Mouse (Mus musculus) liver, embryonic 12.5 days (tissue): ENCODE data around the gene Cadm1. TPM values are rescaled to one million over a fixed set of nuclear protein-coding genes. Genes with fewer than 3 reads are reported as not detected.

Experiments used
- ATAC-seq: fragments of 200-750 bp; cut with Nextera tagmentation; 2 replicates; pipeline ENCODE4 v1.8.0; 2017; ENCODE audit warnings: moderate number of reproducible peaks, mild to moderate bottlenecking, moderate library complexity
- H3K27ac ChIP-seq: fragments of 300-500 bp; sonication (generic); 2 replicates; pipeline ENCODE4 v1.5.1; 2016; ENCODE audit warnings: mild to moderate bottlenecking
- H3K27me3 ChIP-seq: fragments of 300-500 bp; sonication (generic); replicated peaks from 2 replicates; pipeline ENCODE4 v1.6.1; 2016; ENCODE audit warnings: mild to moderate bottlenecking, moderate library complexity
- H3K36me3 ChIP-seq: fragments of 300-500 bp; sonication (generic); 2 replicates; pipeline ENCODE4 v1.6.1; 2016; ENCODE audit warnings: mild to moderate bottlenecking, moderate library complexity
- H3K4me1 ChIP-seq: fragments of 300-500 bp; sonication (generic); 2 replicates; pipeline ENCODE4 v1.6.1; 2016
- H3K4me2 ChIP-seq: fragments of 300-500 bp; sonication (generic); 2 replicates; pipeline ENCODE4 v1.6.1; 2016; ENCODE audit warnings: mild to moderate bottlenecking, moderate library complexity
- H3K4me3 ChIP-seq: fragments of 300-500 bp; sonication (generic); 2 replicates; pipeline ENCODE4 v1.5.1; 2016; ENCODE audit warnings: mild to moderate bottlenecking, moderate library complexity
- H3K9ac ChIP-seq: fragments of 300-500 bp; sonication (generic); 2 replicates; pipeline ENCODE4 v1.6.1; 2016; ENCODE audit warnings: mild to moderate bottlenecking, moderate library complexity
- H3K9me3 ChIP-seq: fragments of 300-500 bp; sonication (generic); replicated peaks from 2 replicates; pipeline ENCODE4 v1.6.1; 2016; ENCODE audit warnings: mild to moderate bottlenecking, moderate library complexity
- WGBS: fragments of 180-500 bp; shearing (Covaris S2); methylation state at CpG from one replicate; pipeline ENCODE4 v1.1.7; 2016; ENCODE audit not compliant: insufficient replicate concordance; 5-methylcytosine and 5-hydroxymethylcytosine counted together
- polyA plus RNA-seq: library from polyadenylated mRNA; unstranded; fragments of >200 nt; fragmentation: Nextera tagmentation; extraction: Ambion mirVana; gene quantifications from 2 replicates; pipeline ENCODE4 v1.2.1, GENCODE M21; 2016

The Cadm1 gene
- polyA plus RNA-seq, 1 experiment from 2014 or later, result 10.4 TPM

DNA sequence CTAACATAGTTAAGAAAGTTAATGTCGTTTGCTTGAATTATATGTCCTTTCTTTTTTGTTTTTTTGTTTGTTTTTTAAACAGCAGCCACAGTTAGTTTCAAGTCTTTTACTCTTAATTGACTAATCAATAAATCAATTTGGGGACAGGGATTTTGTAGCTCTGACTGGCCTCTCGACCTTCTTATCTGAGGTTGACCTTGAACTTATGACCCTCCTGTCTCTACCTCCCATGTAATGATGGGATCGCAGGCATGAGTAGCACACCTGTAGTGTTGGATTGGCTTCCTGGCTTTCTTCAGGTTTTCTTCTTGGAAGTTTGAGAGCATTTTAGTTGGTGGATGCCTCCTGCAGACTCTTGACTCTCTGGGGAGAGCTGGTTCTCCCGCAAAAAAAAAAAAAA lies 53.3 kb downstream of the Cadm1 start:
- Histone ChIP-seq H3K9ac (no peak overlapping the region), H3K9me3 (no peaks in the 10 kb centered on the region), H3K4me1 (no peaks in the 10 kb centered on the region; the same call in 1 of the 2 replicates), H3K36me3 (no peaks in the 10 kb centered on the region), H3K4me3 (no peak overlapping the region), H3K27ac (no peak overlapping the region), H3K27me3 (no peaks in the 10 kb centered on the region), H3K4me2 (no peak overlapping the region)
- 50% methylated on average over 4 of the region's 4 CpGs for WGBS
- ATAC-seq, result no peak

DNA sequence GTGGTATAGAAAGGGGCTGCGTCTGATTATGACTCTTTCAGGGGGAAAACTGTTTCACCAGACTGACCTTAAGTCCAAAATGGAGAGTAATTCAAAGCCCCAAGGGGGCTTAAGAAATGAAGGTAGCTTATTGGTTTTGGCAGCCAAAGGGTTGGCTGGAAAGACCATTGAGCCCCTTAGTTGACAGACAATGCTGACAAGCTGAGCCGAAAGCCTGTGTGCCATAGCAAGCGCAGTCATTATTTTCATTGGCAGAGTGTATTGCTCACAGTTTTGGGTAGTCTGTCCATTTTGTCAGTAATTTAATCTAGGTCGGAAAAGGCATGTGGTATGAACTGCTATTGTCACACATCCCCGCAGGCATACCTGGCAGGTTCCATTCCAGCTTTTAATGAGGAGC lies 56.2 kb downstream of the Cadm1 start:
- Histone ChIP-seq H3K4me1 (no peaks in the 10 kb centered on the region; the same call in 1 of the 2 replicates), H3K27me3 (no peaks in the 10 kb centered on the region)

DNA sequence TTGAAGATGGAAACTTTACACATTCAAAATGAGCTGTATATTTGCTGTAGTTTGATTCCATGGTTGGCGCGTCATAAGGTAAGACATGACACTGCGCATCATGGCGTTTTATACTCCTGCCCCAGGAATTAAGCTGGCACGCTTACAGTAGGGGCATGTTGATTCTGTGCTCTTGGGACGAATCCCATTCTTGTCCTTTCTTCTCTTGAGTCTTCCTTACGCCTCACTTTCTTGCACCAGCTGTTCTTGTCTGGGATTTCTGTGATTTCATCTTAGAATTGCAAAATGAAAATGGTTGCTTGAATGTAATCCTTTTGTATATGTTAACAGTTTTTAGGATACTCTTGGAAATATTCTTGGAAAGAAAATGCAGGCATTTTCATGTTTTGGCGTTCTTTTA lies 56.9 kb downstream of the Cadm1 start:
- H3K4me1 ChIP-seq, result no peaks in the 10 kb centered on the region
- H3K4me3 ChIP-seq, result no peak overlapping the region
- H3K4me2 ChIP-seq, result no peak overlapping the region
- no peaks in the 10 kb centered on the region for H3K27me3 ChIP-seq
- no peak overlapping the region for H3K9ac ChIP-seq
- H3K9me3 ChIP-seq, result no peaks in the 10 kb centered on the region
- no peak overlapping the region for H3K27ac ChIP-seq
- H3K36me3 ChIP-seq, result no peaks in the 10 kb centered on the region
- ATAC-seq, result no peak
- 76% methylated on average over 8 of the region's 8 CpGs for WGBS

More for the DNA sequence above, 56.2 kb downstream of the Cadm1 start:
- ATAC-seq, result no peak
- H3K27ac ChIP-seq, result no peak overlapping the region
- no peaks in the 10 kb centered on the region for H3K9me3 ChIP-seq
- H3K36me3 ChIP-seq, result no peaks in the 10 kb centered on the region
- H3K4me2 ChIP-seq, result no peak overlapping the region
- no peak overlapping the region for H3K9ac ChIP-seq
- H3K4me3 ChIP-seq, result no peak overlapping the region
- WGBS, result 83% methylated on average over 5 of the region's 5 CpGs

DNA sequence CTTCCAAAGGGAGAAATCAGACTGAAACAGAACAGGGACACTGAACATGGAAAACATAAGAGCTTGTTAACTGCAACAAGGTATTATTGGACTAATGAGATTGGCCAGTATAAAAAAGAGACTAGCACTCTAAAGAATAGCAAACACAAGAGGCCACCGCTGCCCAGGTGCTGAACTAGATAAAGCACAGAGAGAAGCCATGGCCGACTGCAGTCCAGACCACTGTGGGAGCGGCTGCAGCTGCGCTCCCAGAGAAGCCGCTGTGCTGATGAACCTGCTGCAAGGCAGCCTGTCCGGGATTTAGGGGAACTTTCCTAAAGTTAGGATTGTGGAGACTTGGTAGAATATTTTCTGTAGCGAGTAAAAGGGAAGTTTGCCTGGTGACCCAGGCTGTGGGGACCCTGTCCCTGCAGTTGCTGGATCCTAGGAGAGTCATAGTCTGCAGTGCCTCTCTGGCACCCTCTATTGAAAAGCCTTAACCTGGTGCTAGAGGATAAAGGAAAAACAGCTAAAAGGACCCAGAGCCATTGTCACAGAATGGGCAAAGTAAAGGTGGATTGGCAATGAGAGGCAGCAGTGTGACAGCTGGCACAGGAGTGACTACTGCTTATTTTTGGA lies 57.7 kb downstream of the Cadm1 start:
- ATAC-seq, result no peak
- Histone ChIP-seq H3K4me2 (no peak overlapping the region; the same call in 1 of the 2 replicates), H3K4me3 (no peak overlapping the region), H3K27ac (no peak overlapping the region), H3K9ac (no peak overlapping the region), H3K27me3 (no peaks in the 10 kb centered on the region), H3K9me3 (no peaks in the 10 kb centered on the region), H3K4me1 (no peaks in the 10 kb centered on the region), H3K36me3 (no peaks in the 10 kb centered on the region)
- WGBS, result 20% methylated on average over 7 of the region's 7 CpGs

DNA sequence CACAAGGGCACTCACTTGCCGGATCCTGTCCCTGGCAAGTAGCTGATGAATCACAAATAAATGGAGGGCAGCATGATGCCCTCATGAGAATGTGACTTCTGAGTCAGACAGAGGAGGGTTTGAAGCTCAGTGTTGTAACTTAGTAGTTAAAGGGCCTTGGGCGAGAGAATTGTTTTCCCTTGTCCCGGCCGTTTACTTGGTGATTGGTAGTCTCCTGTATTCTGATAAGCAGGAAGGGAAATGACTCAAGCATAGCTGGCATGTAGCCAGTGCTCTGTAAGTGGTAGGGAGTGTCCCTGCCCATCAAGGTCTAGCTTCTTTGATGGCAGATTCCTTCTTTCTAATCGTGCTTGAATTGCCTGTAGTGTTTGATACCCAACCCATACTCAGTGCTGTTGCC lies 59.9 kb downstream of the Cadm1 start:
- no peak for ATAC-seq
- WGBS, result 37% methylated on average over 5 of the region's 5 CpGs
- H3K4me2 ChIP-seq, result no peak overlapping the region
- no peaks in the 10 kb centered on the region for H3K4me1 ChIP-seq
- no peaks in the 10 kb centered on the region for H3K27me3 ChIP-seq
- H3K36me3 ChIP-seq, result no peaks in the 10 kb centered on the region
- H3K9ac ChIP-seq, result no peak overlapping the region
- H3K4me3 ChIP-seq, result no peak overlapping the region
- no peak overlapping the region for H3K27ac ChIP-seq
- H3K9me3 ChIP-seq, result no peaks in the 10 kb centered on the region

DNA sequence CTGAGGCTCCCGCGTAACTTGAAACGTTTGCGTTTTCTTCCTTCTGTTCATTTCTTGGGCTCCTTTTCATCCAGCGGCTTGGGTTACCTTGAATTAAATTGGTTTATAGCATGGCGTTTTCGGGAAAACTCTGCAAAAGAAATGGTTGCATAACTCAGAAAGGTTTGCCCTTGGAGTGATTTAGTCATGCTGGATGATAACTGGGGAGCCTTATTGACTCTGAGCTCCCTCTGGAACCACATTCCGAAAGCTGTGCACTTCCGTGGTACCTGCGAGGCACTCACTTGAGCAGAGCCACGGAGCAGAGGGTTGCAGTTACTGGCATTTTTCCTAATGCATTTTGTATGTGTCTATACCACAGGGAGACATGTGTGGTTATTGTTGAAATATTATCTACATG lies 71.6 kb downstream of the Cadm1 start:
- ATAC-seq, result no peak
- no peaks in the 10 kb centered on the region for H3K36me3 ChIP-seq
- H3K4me2 ChIP-seq, result no peak overlapping the region
- no peaks in the 10 kb centered on the region for H3K27me3 ChIP-seq
- no peak overlapping the region for H3K27ac ChIP-seq
- H3K4me3 ChIP-seq, result no peak overlapping the region
- H3K9ac ChIP-seq, result no peak overlapping the region
- no peaks in the 10 kb centered on the region for H3K9me3 ChIP-seq
- 80% methylated on average over 11 of the region's 11 CpGs for WGBS
- H3K4me1 ChIP-seq, result no peaks in the 10 kb centered on the region

DNA sequence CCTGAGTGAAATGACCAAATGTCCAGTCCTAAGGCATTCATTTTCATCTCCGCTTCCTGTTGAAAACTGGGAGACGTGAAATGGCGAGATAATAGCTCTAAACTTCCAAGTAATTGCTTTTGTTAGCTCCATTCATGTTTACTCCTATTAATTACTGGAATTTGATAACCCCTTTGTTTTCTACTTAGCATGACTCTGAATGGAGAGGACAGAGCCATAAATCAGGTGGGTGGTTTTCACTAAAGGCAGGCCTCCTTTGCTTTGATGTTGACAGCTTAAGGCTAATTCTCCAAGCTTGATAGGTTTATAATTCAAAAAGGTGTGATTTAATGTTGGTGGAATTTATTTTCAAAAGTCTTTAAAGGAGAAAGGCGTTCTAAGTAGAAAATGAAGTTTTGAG lies 74.0 kb downstream of the Cadm1 start:
- Histone ChIP-seq H3K9ac (no peak overlapping the region), H3K4me1 (0 out of 2 replicates have a peak, but pooled peaks cover 4% of the 10 kb centered on the region), H3K4me3 (no peak overlapping the region), H3K9me3 (no peaks in the 10 kb centered on the region), H3K36me3 (no peaks in the 10 kb centered on the region), H3K4me2 (no peak overlapping the region), H3K27ac (no peak overlapping the region), H3K27me3 (no peaks in the 10 kb centered on the region)
- 73% methylated on average over 4 of the region's 4 CpGs for WGBS
- no peak for ATAC-seq

DNA sequence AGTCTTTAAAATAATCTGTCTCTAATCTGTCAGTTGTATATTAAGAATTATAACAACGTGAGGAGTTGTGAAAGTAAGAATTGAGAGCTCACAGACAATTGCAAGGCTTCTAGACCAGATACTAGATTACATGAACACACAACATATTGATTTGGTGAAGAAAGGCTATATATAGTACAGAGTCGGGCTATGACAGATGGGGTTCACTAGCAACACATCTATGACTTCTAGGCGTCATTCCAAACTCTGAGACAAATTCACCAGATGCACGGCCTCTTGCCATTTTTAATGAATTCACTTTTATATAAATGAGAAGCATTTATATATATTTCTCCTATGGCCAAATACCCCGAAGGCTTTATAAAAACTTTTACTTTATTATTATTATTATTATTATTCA lies 75.7 kb downstream of the Cadm1 start:
- Histone ChIP-seq H3K9me3 (no peaks in the 10 kb centered on the region), H3K4me3 (no peak overlapping the region), H3K27ac (no peak overlapping the region), H3K4me2 (no peak overlapping the region), H3K4me1 (0 out of 2 replicates have a peak, but pooled peaks cover 4% of the 10 kb centered on the region), H3K36me3 (no peaks in the 10 kb centered on the region), H3K9ac (no peak overlapping the region), H3K27me3 (no peaks in the 10 kb centered on the region)
- ATAC-seq, result no peak
- 64% methylated on average over 5 of the region's 5 CpGs for WGBS

DNA sequence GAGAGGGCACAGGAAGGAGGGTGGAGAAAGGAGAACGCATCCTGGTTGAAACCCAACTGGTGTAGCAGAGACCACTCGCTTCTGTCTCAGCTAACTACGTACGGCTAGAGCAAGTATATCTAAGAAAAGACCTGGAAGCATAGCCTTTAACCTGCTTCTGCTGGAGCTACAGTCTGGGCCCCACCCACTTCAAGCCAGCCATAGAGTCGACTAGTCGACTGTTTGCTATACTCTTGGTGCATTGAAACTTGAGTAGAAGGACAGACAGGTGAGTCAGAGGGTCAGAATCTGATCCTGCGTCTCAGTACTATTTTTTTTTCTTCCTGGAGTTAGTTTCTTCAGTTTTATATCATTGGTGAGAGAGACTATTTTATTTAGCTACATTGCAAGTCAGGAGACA lies 78.5 kb downstream of the Cadm1 start:
- no peak overlapping the region for H3K4me2 ChIP-seq
- ATAC-seq, result no peak

DNA sequence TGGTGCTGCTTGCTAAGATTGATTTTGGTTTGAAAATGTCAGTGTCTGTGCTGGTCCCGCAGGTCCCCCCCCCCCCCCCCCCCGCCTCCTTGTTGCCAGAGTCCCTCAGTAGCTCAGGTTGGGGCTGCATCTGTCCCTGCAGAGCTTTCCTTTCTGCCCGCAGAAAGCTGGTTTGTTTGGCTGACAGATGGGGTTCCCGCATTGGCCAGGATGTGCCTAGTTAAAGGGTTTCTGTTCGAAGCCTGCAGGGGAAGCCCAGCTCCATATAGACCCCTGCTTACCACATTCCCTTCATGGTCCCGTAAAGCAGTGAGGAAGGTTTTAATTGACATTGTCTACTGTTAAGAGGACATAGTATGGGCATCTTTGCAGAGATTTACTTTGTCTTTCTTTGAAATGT lies 78.9 kb downstream of the Cadm1 start:
- H3K27ac ChIP-seq, result no peak overlapping the region
- H3K4me1 ChIP-seq, result 0 out of 2 replicates have a peak, but pooled peaks cover 4% of the 10 kb centered on the region
- H3K4me3 ChIP-seq, result no peak overlapping the region
- no peaks in the 10 kb centered on the region for H3K27me3 ChIP-seq
- H3K4me2 ChIP-seq, result no peak overlapping the region
- 39% methylated on average over 6 of the region's 6 CpGs for WGBS
- H3K9ac ChIP-seq, result no peak overlapping the region
- ATAC-seq, result no peak
- H3K36me3 ChIP-seq, result no peaks in the 10 kb centered on the region
- no peaks in the 10 kb centered on the region for H3K9me3 ChIP-seq

More for the DNA sequence above, 78.5 kb downstream of the Cadm1 start:
- 64% methylated on average over 7 of the region's 7 CpGs for WGBS
- no peak overlapping the region for H3K4me3 ChIP-seq
- H3K9ac ChIP-seq, result no peak overlapping the region
- no peak overlapping the region for H3K27ac ChIP-seq
- no peaks in the 10 kb centered on the region for H3K27me3 ChIP-seq
- H3K4me1 ChIP-seq, result 0 out of 2 replicates have a peak, but pooled peaks cover 4% of the 10 kb centered on the region
- no peaks in the 10 kb centered on the region for H3K9me3 ChIP-seq
- no peaks in the 10 kb centered on the region for H3K36me3 ChIP-seq

DNA sequence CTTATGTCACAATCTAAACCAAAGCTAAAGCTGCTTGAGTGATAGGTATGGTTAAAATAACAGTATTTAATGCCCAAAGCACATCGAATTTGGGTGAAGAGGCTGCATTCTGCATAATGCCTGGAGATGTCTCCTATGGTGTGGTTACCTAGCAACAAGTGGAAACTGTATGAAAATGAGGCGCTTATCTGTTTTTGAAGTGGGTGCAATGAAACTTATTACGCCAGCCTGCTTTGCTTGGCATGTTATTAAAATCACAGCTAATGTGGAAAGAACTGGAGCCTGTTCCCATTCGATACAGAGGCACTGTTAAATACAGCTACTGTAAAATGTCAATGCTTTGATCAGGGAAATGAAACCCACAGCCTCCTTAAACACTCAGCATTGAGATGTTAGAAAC lies 79.5 kb downstream of the Cadm1 start:
- 65% methylated on average over 4 of the region's 4 CpGs for WGBS

DNA sequence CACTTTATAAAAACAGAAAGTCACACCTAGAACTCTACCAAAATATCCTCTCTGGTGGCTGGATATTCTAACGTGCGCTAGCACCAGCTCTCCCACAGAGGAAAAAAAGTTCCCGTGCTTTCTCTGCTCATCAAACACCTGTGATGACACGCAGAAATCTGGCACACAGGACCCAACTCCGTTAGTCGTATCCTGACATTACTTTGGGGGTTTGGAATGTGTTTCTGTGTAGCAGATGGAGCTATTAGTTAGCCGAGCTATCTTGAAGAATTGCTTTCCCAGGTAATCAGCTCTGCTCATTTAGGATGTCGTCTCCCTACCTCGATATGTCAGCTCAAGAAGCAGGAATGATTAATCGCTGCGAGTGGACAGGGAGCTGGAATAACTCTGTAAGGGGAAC lies 80.3 kb downstream of the Cadm1 start:
- 0 out of 2 replicates have a peak, but pooled peaks cover 4% of the 10 kb centered on the region for H3K4me1 ChIP-seq
- no peak overlapping the region for H3K9ac ChIP-seq
- 65% methylated on average over 11 of the region's 11 CpGs for WGBS
- no peaks in the 10 kb centered on the region for H3K9me3 ChIP-seq
- H3K36me3 ChIP-seq, result no peaks in the 10 kb centered on the region
- H3K27ac ChIP-seq, result no peak overlapping the region
- H3K4me3 ChIP-seq, result no peak overlapping the region
- H3K27me3 ChIP-seq, result no peaks in the 10 kb centered on the region
- H3K4me2 ChIP-seq, result no peak overlapping the region
- ATAC-seq, result no peak

More for the DNA sequence above, 79.5 kb downstream of the Cadm1 start:
- no peak overlapping the region for H3K4me3 ChIP-seq
- no peak overlapping the region for H3K27ac ChIP-seq
- no peaks in the 10 kb centered on the region for H3K36me3 ChIP-seq
- H3K9me3 ChIP-seq, result no peaks in the 10 kb centered on the region
- ATAC-seq, result no peak
- H3K27me3 ChIP-seq, result no peaks in the 10 kb centered on the region
- 0 out of 2 replicates have a peak, but pooled peaks cover 4% of the 10 kb centered on the region for H3K4me1 ChIP-seq
- no peak overlapping the region for H3K4me2 ChIP-seq
- H3K9ac ChIP-seq, result no peak overlapping the region

DNA sequence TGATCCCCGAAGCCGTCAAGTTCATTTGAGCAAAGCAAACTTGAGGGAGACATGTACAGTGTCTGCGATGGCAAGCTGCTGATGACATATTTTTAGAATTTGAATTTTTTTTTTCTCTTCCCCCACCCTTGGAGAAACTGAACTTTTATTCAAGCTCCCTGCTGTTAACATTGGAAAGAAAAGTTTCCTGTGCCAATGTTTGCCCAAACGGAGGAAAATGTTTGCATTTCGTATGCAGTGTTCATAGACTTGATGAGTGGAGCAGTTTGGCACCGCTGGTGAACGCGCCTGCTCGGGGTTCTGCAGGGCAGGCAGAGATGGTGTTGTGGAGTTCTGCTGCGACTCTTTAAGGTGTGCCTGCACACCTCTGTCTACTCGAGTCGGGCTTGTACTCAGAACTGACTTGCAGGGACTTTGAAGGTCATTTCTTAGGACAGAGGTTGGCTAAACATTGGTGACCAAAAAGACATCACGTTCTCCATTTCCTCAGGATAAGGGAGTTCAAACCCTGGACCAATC lies 83.0 kb downstream of the Cadm1 start:
- no peaks in the 10 kb centered on the region for H3K27me3 ChIP-seq
- H3K4me2 ChIP-seq, result no peak overlapping the region
- no peaks in the 10 kb centered on the region for H3K36me3 ChIP-seq
- no peak overlapping the region for H3K27ac ChIP-seq
- no peak overlapping the region for H3K9ac ChIP-seq
- no peak for ATAC-seq
- H3K4me3 ChIP-seq, result no peak overlapping the region
- no peaks in the 10 kb centered on the region for H3K4me1 ChIP-seq
- no peaks in the 10 kb centered on the region for H3K9me3 ChIP-seq
- 70% methylated on average over 13 of the region's 13 CpGs for WGBS
